Mouse (Mus musculus) midbrain, embryonic 13.5 days (tissue): ENCODE data around the gene Gm3336. TPM values are rescaled to one million over a fixed set of nuclear protein-coding genes. Genes with fewer than 3 reads are reported as not detected.

ENCODE experiments used
- ATAC-seq: fragments of 200-750 bp; cut with Nextera tagmentation; 2 replicates; pipeline ENCODE4 v1.8.0; 2017; ENCODE audit warnings: mild to moderate bottlenecking, moderate TSS enrichment, moderate library complexity
- H3K27ac ChIP-seq: fragments of 300-500 bp; sonication (generic); 2 replicates; pipeline ENCODE4 v1.5.1; 2015; ENCODE audit warnings: inconsistent platforms, mild to moderate bottlenecking, moderate library complexity
- H3K27me3 ChIP-seq: fragments of 300-500 bp; sonication (generic); 2 replicates; pipeline ENCODE4 v1.6.1; 2015; ENCODE audit warnings: mild to moderate bottlenecking, inconsistent platforms
- H3K36me3 ChIP-seq: fragments of 300-500 bp; sonication (generic); 2 replicates; pipeline ENCODE4 v1.6.1; 2015; ENCODE audit warnings: mild to moderate bottlenecking, inconsistent platforms
- H3K4me1 ChIP-seq: fragments of 300-500 bp; sonication (generic); replicated peaks from 2 replicates; pipeline ENCODE4 v1.6.1; 2015; ENCODE audit warnings: inconsistent platforms
- H3K4me2 ChIP-seq: fragments of 300-500 bp; sonication (generic); replicated peaks from 2 replicates; pipeline ENCODE4 v1.6.1; 2015; ENCODE audit warnings: moderate library complexity, mild to moderate bottlenecking, inconsistent platforms
- H3K4me3 ChIP-seq: fragments of 300-500 bp; sonication (generic); replicated peaks from 2 replicates; pipeline ENCODE4 v1.5.1; 2015; ENCODE audit warnings: mild to moderate bottlenecking, inconsistent platforms
- H3K9ac ChIP-seq: fragments of 300-500 bp; sonication (generic); replicated peaks from 2 replicates; pipeline ENCODE4 v1.6.1; 2015; ENCODE audit warnings: mild to moderate bottlenecking, inconsistent platforms
- H3K9me3 ChIP-seq: fragments of 300-500 bp; sonication (generic); 2 replicates; pipeline ENCODE4 v1.6.1; 2016; ENCODE audit warnings: mild to moderate bottlenecking, inconsistent platforms
- WGBS: fragments of 180-500 bp; shearing (Covaris S2); methylation state at CpG from one replicate; pipeline ENCODE4 v1.1.7; 2015; 5-methylcytosine and 5-hydroxymethylcytosine counted together
- polyA plus RNA-seq: library from polyadenylated mRNA; unstranded; fragments of >200 nt; fragmentation: Nextera tagmentation; extraction: Ambion mirVana; gene quantifications from 2 replicates; pipeline ENCODE4 v1.2.1, GENCODE M21; 2015

The Gm3336 gene
- polyA plus RNA-seq, 1 experiment from 2014 or later, result not detected

- H3K36me3 ChIP-seq, result peaks cover under 1% of the 10 kb centered on the region; the same call in 1 of the 2 replicates
- H3K4me1 ChIP-seq, result peaks cover 49% of the 10 kb centered on the region
- ATAC-seq, result no peak
- peak overlapping the region; percentile 51 for H3K9ac ChIP-seq
- H3K4me3 ChIP-seq, result peak overlapping the region; percentile 23
- H3K27me3 ChIP-seq, result no peaks in the 10 kb centered on the region
- peak overlapping the region; percentile 100 for H3K27ac ChIP-seq
- no peaks in the 10 kb centered on the region for H3K9me3 ChIP-seq
- WGBS, result 51% methylated on average over 4 of the region's 4 CpGs
- H3K4me2 ChIP-seq, result peak overlapping the region; percentile 53
Measured at GRCm38 (mm10) chr8:70696946-70697345, 21.4 kb upstream of the Gm3336 start.

GRCm38 (mm10) chr8:70697366-70698250, 20.7 kb upstream of the Gm3336 start:
- Histone ChIP-seq H3K9ac (peak overlapping the region; percentile 100), H3K36me3 (peaks cover 2% of the 10 kb centered on the region; the same call in 1 of the 2 replicates), H3K4me1 (peaks cover 50% of the 10 kb centered on the region), H3K4me3 (peak overlapping the region; percentile 98), H3K27me3 (no peaks in the 10 kb centered on the region), H3K9me3 (no peaks in the 10 kb centered on the region), H3K27ac (peak overlapping the region; percentile 100), H3K4me2 (peak overlapping the region; percentile 81)
- no peak for ATAC-seq
- WGBS, result 77% methylated on average over 12 of the region's 12 CpGs

- peaks cover 10% of the 10 kb centered on the region for H3K36me3 ChIP-seq
- H3K9ac ChIP-seq, result peak within 1 kb of the TSS; percentile 100
- WGBS, result under 1% methylated on average over 66 of the region's 69 CpGs
- H3K27ac ChIP-seq, result peak within 1 kb of the TSS; percentile 100
- no peaks in the 10 kb centered on the region for H3K9me3 ChIP-seq
- ATAC-seq, result peak; percentile 83
- H3K4me3 ChIP-seq, result peak within 1 kb of the TSS; percentile 98
- H3K4me2 ChIP-seq, result peak within 1 kb of the TSS; percentile 81
- no peaks in the 10 kb centered on the region for H3K27me3 ChIP-seq
- H3K4me1 ChIP-seq, result peaks cover 59% of the 10 kb centered on the region
Measured at GRCm38 (mm10) chr8:70698310-70699109, 19.8 kb upstream of the Gm3336 start, which contains the start of gene Jund. TSS of gene Jund (plus strand) at chr8:70698949.

GRCm38 (mm10) chr8:70699116-70699833, 19.1 kb upstream of the Gm3336 start:
- Histone ChIP-seq H3K27ac (peak overlapping the region; percentile 100), H3K9me3 (no peaks in the 10 kb centered on the region), H3K4me3 (peak overlapping the region; percentile 98), H3K9ac (peak overlapping the region; percentile 100), H3K4me1 (peaks cover 65% of the 10 kb centered on the region), H3K36me3 (peaks cover 18% of the 10 kb centered on the region), H3K4me2 (peak overlapping the region; percentile 81), H3K27me3 (no peaks in the 10 kb centered on the region)
- peak; percentile 13 for ATAC-seq
- under 1% methylated on average over 80 of the region's 89 CpGs for WGBS

- Histone ChIP-seq H3K9me3 (no peaks in the 10 kb centered on the region), H3K4me2 (peak overlapping the region; percentile 81), H3K9ac (peak overlapping the region; percentile 100), H3K27ac (peak overlapping the region; percentile 100), H3K4me1 (peaks cover 65% of the 10 kb centered on the region), H3K4me3 (peak overlapping the region; percentile 98), H3K36me3 (peaks cover 24% of the 10 kb centered on the region), H3K27me3 (no peaks in the 10 kb centered on the region)
- peak; percentile 10 for ATAC-seq
- under 1% methylated on average over 57 of the region's 59 CpGs for WGBS
Measured at GRCm38 (mm10) chr8:70699834-70700554, 18.3 kb upstream of the Gm3336 start.

GRCm38 (mm10) chr8:70700555-70700922, 17.8 kb upstream of the Gm3336 start:
- Histone ChIP-seq H3K4me2 (peak overlapping the region; percentile 81), H3K27ac (peak overlapping the region; percentile 100), H3K4me1 (peaks cover 61% of the 10 kb centered on the region), H3K4me3 (peak overlapping the region; percentile 98), H3K9ac (peak overlapping the region; percentile 100), H3K27me3 (no peaks in the 10 kb centered on the region), H3K9me3 (no peaks in the 10 kb centered on the region), H3K36me3 (peaks cover 24% of the 10 kb centered on the region)
- under 1% methylated on average over 20 of the region's 20 CpGs for WGBS
- peak; percentile 36 for ATAC-seq

GRCm38 (mm10) chr8:70701048-70701981, 17.0 kb upstream of the Gm3336 start:
- peak overlapping the region; percentile 100 for H3K27ac ChIP-seq
- H3K4me2 ChIP-seq, result peak overlapping the region; percentile 81
- peak overlapping the region; percentile 98 for H3K4me3 ChIP-seq
- no peak for ATAC-seq
- H3K9me3 ChIP-seq, result no peaks in the 10 kb centered on the region
- 49% methylated on average over 10 of the region's 10 CpGs for WGBS
- H3K27me3 ChIP-seq, result no peaks in the 10 kb centered on the region
- H3K4me1 ChIP-seq, result peaks cover 53% of the 10 kb centered on the region
- peaks cover 24% of the 10 kb centered on the region for H3K36me3 ChIP-seq
- H3K9ac ChIP-seq, result peak overlapping the region; percentile 100

GRCm38 (mm10) chr8:70701982-70702841, 16.1 kb upstream of the Gm3336 start:
- Histone ChIP-seq H3K4me2 (peak overlapping the region; percentile 81), H3K9me3 (no peaks in the 10 kb centered on the region), H3K4me3 (peak overlapping the region; percentile 98), H3K36me3 (peaks cover 24% of the 10 kb centered on the region), H3K4me1 (peaks cover 44% of the 10 kb centered on the region), H3K27ac (no peak overlapping the region), H3K9ac (peak overlapping the region; percentile 100; the same call in 1 of the 2 replicates), H3K27me3 (no peaks in the 10 kb centered on the region)
- no peak for ATAC-seq
- WGBS, result 84% methylated on average over 2 of the region's 2 CpGs

GRCm38 (mm10) chr8:70702842-70703182, 15.5 kb upstream of the Gm3336 start:
- WGBS, result 85% methylated on average over 3 of the region's 3 CpGs
- Histone ChIP-seq H3K9me3 (no peaks in the 10 kb centered on the region), H3K4me1 (peaks cover 38% of the 10 kb centered on the region), H3K4me3 (no peak overlapping the region), H3K4me2 (peak overlapping the region; percentile 81), H3K27me3 (no peaks in the 10 kb centered on the region), H3K36me3 (peaks cover 24% of the 10 kb centered on the region), H3K9ac (no peak overlapping the region; the same call in 1 of the 2 replicates), H3K27ac (no peak overlapping the region)
- ATAC-seq, result no peak
